Comparison of ENCODE assay signal across 25 mouse cellular contexts in genomic region chr12:5969556-5969955, GRCm38 (mm10).
DNase-seq lines count a peak whose midpoint lies in the region; ATAC-seq and TF ChIP-seq lines count a peak whose summit lies in the region.
"Had no signal": no experiment of that assay in that cellular context is flagged by ENCODE, and none has a peak within 500 bp of the region (broad histone marks: within the 10 kb centered on the region; RNA-seq: fewer than 3 reads in every experiment).

No protein-coding gene starts in this region.

- no peak overlapping the region for H3K9ac ChIP-seq in lung, postnatal 0 days (replicated peaks; ENCODE audit: low read depth)
- H3K9ac ChIP-seq: forebrain, postnatal 0 days; heart, embryonic 12.5 days; heart, embryonic 15.5 days; hindbrain, embryonic 14.5 days had no signal

- no peaks in the 10 kb centered on the region for H3K27me3 ChIP-seq in lung, postnatal 0 days (replicated peaks; ENCODE audit: insufficient read depth, low read length)
- H3K27me3 ChIP-seq: CH12.LX; heart, embryonic 12.5 days; heart, embryonic 15.5 days had no signal

- ATAC-seq in lung, postnatal 0 days, result no peak
- ATAC-seq: forebrain, embryonic 14.5 days; forebrain, postnatal 0 days; hindbrain, postnatal 0 days; inflammation-experienced regulatory T-cells, adult 6 months; intestine, embryonic 16.5 days had no signal

- no peak for TF ChIP-seq EP300 in lung, postnatal 0 days (IDR thresholded peaks at IDR 0.05)

- H3K4me1 ChIP-seq in lung, postnatal 0 days (ENCODE audit: insufficient read depth, low read depth, low read length), result no peaks in the 10 kb centered on the region
- H3K4me1 ChIP-seq: heart, embryonic 15.5 days had no signal

- WGBS in lung, postnatal 0 days, result 58% methylated on average over 4 of the region's 4 CpGs

- H3K4me3 ChIP-seq in lung, postnatal 0 days (ENCODE audit: low read depth, low read length), result no peak overlapping the region
- H3K4me3 ChIP-seq: heart, embryonic 12.5 days; heart, embryonic 15.5 days had no signal

- H3K4me2 ChIP-seq in lung, postnatal 0 days (replicated peaks; ENCODE audit: low read depth, low read length), result no peak overlapping the region
- H3K4me2 ChIP-seq: heart, embryonic 12.5 days; heart, embryonic 15.5 days; hindbrain, embryonic 14.5 days had no signal

- no peaks in the 10 kb centered on the region for H3K36me3 ChIP-seq in lung, postnatal 0 days (ENCODE audit: insufficient read depth, low read length)
- H3K36me3 ChIP-seq: G1E; heart, embryonic 12.5 days; heart, embryonic 15.5 days had no signal

- intact Hi-C loops in heart, postnatal 36 days (cut with DNase I), result no loop called here

- peak; percentile 4 for DNase-seq in heart, adult 8-10 months (ENCODE audit: low spot score)
- no peak for DNase-seq in heart, postnatal 36 days
- DNase-seq in lung, postnatal 36 days, result peak; percentile 12
- DNase-seq in lung, postnatal 0 days (ENCODE audit: low spot score), result no peak
- peak; percentile 52 for DNase-seq in skeletal muscle tissue, adult 2 months (ENCODE audit: low read depth, low spot score)
- DNase-seq in right cerebral cortex, postnatal 4 days, result no peak
- DNase-seq: adrenal gland, postnatal 10 days; B cell, adult 2 months; cerebellum, adult 18-20 months; cerebellum, adult 9-10 months; cerebellum, postnatal 14 days; forebrain, postnatal 0 days; gastrocnemius, postnatal 36 days; heart, adult 11 months; heart, postnatal 10 days; heart, postnatal 4 days had no signal

- H3K27ac ChIP-seq in lung, postnatal 0 days (ENCODE audit: low read length), result no peak overlapping the region
- H3K27ac ChIP-seq: heart, embryonic 15.5 days; hindbrain, embryonic 14.5 days; hindbrain, postnatal 0 days had no signal

- TF ChIP-seq CTCF in lung, postnatal 0 days (IDR thresholded peaks at IDR 0.05), result no peak

- no peaks in the 10 kb centered on the region for H3K9me3 ChIP-seq in lung, postnatal 0 days (ENCODE audit: low read length)
- H3K9me3 ChIP-seq: heart, embryonic 12.5 days; heart, embryonic 15.5 days had no signal

Comparison
In these comparisons a context has a peak if more than half of its experiments do, and no peak if none do; other contexts are left out.
1. DNase-seq: peak in heart, adult 8-10 months (single experiment), lung, postnatal 36 days (single experiment) and skeletal muscle tissue, adult 2 months (single experiment); none in heart, postnatal 36 days (0 of 2), lung, postnatal 0 days (single experiment) and right cerebral cortex, postnatal 4 days (single experiment).